In genomic region chr7:45521728-45522184, GRCm38 (mm10) we compare ENCODE assay signal across 8 mouse cellular contexts. TPM values are rescaled to one million over a fixed set of nuclear protein-coding genes. Genes with fewer than 3 reads are reported as not detected.
A peak's percentile ranks its signal among the peaks of the same experiment; 100 is the strongest.
DNase-seq lines count a peak whose midpoint lies in the region; ATAC-seq lines count a peak whose summit lies in the region.

No protein-coding gene starts in this region.

- ATAC-seq in inflammation-experienced regulatory T-cells, adult 6 months: peak; percentile 61
- peak; percentile 54 for ATAC-seq in megakaryocyte progenitor cell, adult 5-6 weeks (replicated peaks; ENCODE audit: poor library complexity)

- intact Hi-C loops in gastrocnemius, postnatal 14 days (cut with DNase I; ENCODE audit: low total_unique reads): no loop called here
- intact Hi-C loops in left cerebral cortex, postnatal 10 days (cut with DNase I): loop anchor here (5.0 kb wide), 1 partner anchor 44 kb away; no protein-coding TSS in a partner anchor

- DNase-seq in WW6 (ENCODE audit: low read depth, low spot score): peak; percentile 72
- peak; percentile 54 to 79 for DNase-seq in cerebellum, postnatal 4 days (ENCODE audit: low spot score in 2 of 2)
- peak; percentile 86 for DNase-seq in gastrocnemius, postnatal 14 days
- peak; percentile 90 to 94 for DNase-seq in left cerebral cortex, postnatal 10 days (ENCODE audit: extremely low spot score in 1 of 2, low spot score in 2 of 2)
- DNase-seq in right cerebral cortex, postnatal 10 days (ENCODE audit: low spot score in 2 of 2): peak; percentile 95 to 97
- peak; percentile 88 for DNase-seq in urinary bladder, postnatal 14 days (ENCODE audit: low spot score)

RNA-seq across cellular contexts. Expression of gene Ppp1r15a, which starts 4.3 kb away (rescaled TPM):
- 10 to 100 TPM; 13.1 to 18.4 TPM for total RNA-seq in gastrocnemius, postnatal 14 days (2021)
- 10 to 100 TPM; 30.4 to 76.6 (median 56.4) TPM for polyA plus RNA-seq in inflammation-experienced regulatory T-cells, adult 6 months (2017; shearing (Covaris generic))
- 10 to 100 TPM; 25.5 to 28.5 TPM for total RNA-seq in left cerebral cortex, postnatal 10 days (2021)
- total RNA-seq in megakaryocyte progenitor cell, adult 5-6 weeks (2015): 46.2 and 56.7 TPM in 2 replicates
- total RNA-seq in megakaryocyte progenitor cell, adult 5-6 weeks (2017): 70.0 and 90.7 TPM in 2 replicates

RNA-seq across cellular contexts. Expression of gene Plekha4, which starts 4.4 kb away (rescaled TPM):
- 10 to 100 TPM in 1 of 2 experiments, 1 to 10 TPM in 1; 6.8 to 14.8 TPM for total RNA-seq in gastrocnemius, postnatal 14 days (2021)
- polyA plus RNA-seq in inflammation-experienced regulatory T-cells, adult 6 months (2017; shearing (Covaris generic)): under 1 TPM; 0.36 to 0.78 (median 0.53) TPM
- 1 to 10 TPM; 1.3 to 2.7 TPM for total RNA-seq in left cerebral cortex, postnatal 10 days (2021)
- total RNA-seq in megakaryocyte progenitor cell, adult 5-6 weeks (2015): 0.67 TPM in 1 of 2 replicates, not detected in the other
- total RNA-seq in megakaryocyte progenitor cell, adult 5-6 weeks (2017): 0.04 and 0.34 TPM in 2 replicates

RNA-seq across cellular contexts. Expression of gene Nucb1, which starts 11.6 kb away (rescaled TPM):
- total RNA-seq in gastrocnemius, postnatal 14 days (2021): 100 to 1,000 TPM; 100 TPM
- 100 to 1,000 TPM; 119 to 153 (median 121) TPM for polyA plus RNA-seq in inflammation-experienced regulatory T-cells, adult 6 months (2017; shearing (Covaris generic))
- 100 to 1,000 TPM; 114 to 127 TPM for total RNA-seq in left cerebral cortex, postnatal 10 days (2021)
- total RNA-seq in megakaryocyte progenitor cell, adult 5-6 weeks (2015): 112 and 114 TPM in 2 replicates
- total RNA-seq in megakaryocyte progenitor cell, adult 5-6 weeks (2017): 387 and 408 TPM in 2 replicates

RNA-seq across cellular contexts. Expression of gene Hsd17b14, which starts 32.9 kb away (rescaled TPM):
- 1 to 10 TPM; 1.7 to 2.3 TPM for total RNA-seq in gastrocnemius, postnatal 14 days (2021)
- polyA plus RNA-seq in inflammation-experienced regulatory T-cells, adult 6 months (2017; shearing (Covaris generic)): under 1 TPM; 0.82 to 0.95 (median 0.91) TPM
- under 1 TPM in 1 of 2 experiments, not detected in 1; 0.93 TPM for total RNA-seq in left cerebral cortex, postnatal 10 days (2021)
- 0.22 and 5.5 TPM in 2 replicates for total RNA-seq in megakaryocyte progenitor cell, adult 5-6 weeks (2015)
- total RNA-seq in megakaryocyte progenitor cell, adult 5-6 weeks (2017): 1.2 and 8.2 TPM in 2 replicates

RNA-seq across cellular contexts. Expression of gene Dhdh, which starts 33.2 kb away (rescaled TPM):
- 10 to 100 TPM in 1 of 2 experiments, 1 to 10 TPM in 1; 9.4 to 10.5 TPM for total RNA-seq in gastrocnemius, postnatal 14 days (2021)
- polyA plus RNA-seq in inflammation-experienced regulatory T-cells, adult 6 months (2017; shearing (Covaris generic)): 1 to 10 TPM; 1.0 to 1.1 (median 1.1) TPM
- 1 to 10 TPM; 3.0 to 3.1 TPM for total RNA-seq in left cerebral cortex, postnatal 10 days (2021)
- total RNA-seq in megakaryocyte progenitor cell, adult 5-6 weeks (2015): 18.6 and 22.4 TPM in 2 replicates
- 18.1 and 20.7 TPM in 2 replicates for total RNA-seq in megakaryocyte progenitor cell, adult 5-6 weeks (2017)

Comparison
In these comparisons a context has a peak if more than half of its experiments do, and no peak if none do; other contexts are left out.
1. Peak in every context shown above with its lines: DNase-seq and ATAC-seq.